Mouse (Mus musculus) large intestine, adult 2 months (tissue): ENCODE data around the gene Dnajc13. TPM values are rescaled to one million over a fixed set of nuclear protein-coding genes. Genes with fewer than 3 reads are reported as not detected.

Experiments
- DNase-seq: peaks from one replicate; pipeline ENCODE4 v3.0.0-alpha.2; 2012; ENCODE audit warnings: low read depth, low spot score
- WGBS: fragments of 180-500 bp; shearing (Covaris S2); methylation state at CpG from one replicate; pipeline ENCODE4 v1.1.7; 2018; 5-methylcytosine and 5-hydroxymethylcytosine counted together
- polyA plus RNA-seq: library from polyadenylated mRNA; depleted of rRNA; stranded (reverse); fragments of >200 nt; gene quantifications from 2 replicates; pipeline ENCODE4 v1.2.3, GENCODE M21; 2012; rRNA removed

The Dnajc13 gene
- polyA plus RNA-seq, 1 experiment: 41.8 TPM

GRCm38 (mm10) chr9:104144314-104144996 lies 118.3 kb downstream of the Dnajc13 start:
- DNase-seq: no peak
- WGBS: 84% methylated on average over 8 of the region's 8 CpGs

GRCm38 (mm10) chr9:104142805-104143204 lies 119.9 kb downstream of the Dnajc13 start:
- no peak for DNase-seq
- 56% methylated on average over 14 of the region's 14 CpGs for WGBS

GRCm38 (mm10) chr9:104140351-104140750 lies 122.4 kb downstream of the Dnajc13 start:
- 74% methylated on average over 6 of the region's 6 CpGs for WGBS
- no peak for DNase-seq

- no peak for DNase-seq
- WGBS: 74% methylated on average over 9 of the region's 9 CpGs
Observed at GRCm38 (mm10) chr9:104130141-104130755, 132.5 kb downstream of the Dnajc13 start.

- 80% methylated on average over 2 of the region's 2 CpGs for WGBS
- DNase-seq: no peak
Observed at GRCm38 (mm10) chr9:104128110-104128509, 134.6 kb downstream of the Dnajc13 start.

- 84% methylated on average over 3 of the region's 3 CpGs for WGBS
- no peak for DNase-seq
Observed at GRCm38 (mm10) chr9:104126833-104127232, 135.9 kb downstream of the Dnajc13 start, which contains the start of gene Ackr4. Gene Ackr4, minus strand, starts transcription at chr9:104126933.

- DNase-seq: no peak
- WGBS: 62% methylated on average over 5 of the region's 5 CpGs
Observed at GRCm38 (mm10) chr9:104123622-104124021, 139.1 kb downstream of the Dnajc13 start.

- WGBS: 79% methylated on average over 5 of the region's 5 CpGs
- DNase-seq: no peak
Observed at GRCm38 (mm10) chr9:104123101-104123500, 139.6 kb downstream of the Dnajc13 start.

- no peak for DNase-seq
- WGBS: 94% methylated on average over 5 of the region's 5 CpGs
Observed at GRCm38 (mm10) chr9:104109151-104109550, 153.6 kb downstream of the Dnajc13 start.

GRCm38 (mm10) chr9:104108571-104109143 lies 154.1 kb downstream of the Dnajc13 start:
- DNase-seq: no peak
- 79% methylated on average over 2 of the region's 2 CpGs for WGBS

GRCm38 (mm10) chr9:104107482-104107881 lies 155.2 kb downstream of the Dnajc13 start:
- 52% methylated on average over 6 of the region's 6 CpGs for WGBS
- DNase-seq: no peak

- WGBS: 73% methylated on average over 9 of the region's 9 CpGs
- DNase-seq: no peak
Observed at GRCm38 (mm10) chr9:104106930-104107329, 155.8 kb downstream of the Dnajc13 start.

- WGBS: 91% methylated on average over 2 of the region's 2 CpGs
- DNase-seq: no peak
Observed at GRCm38 (mm10) chr9:104104986-104105385, 157.7 kb downstream of the Dnajc13 start.

GRCm38 (mm10) chr9:104102901-104103300 lies 159.8 kb downstream of the Dnajc13 start:
- 69% methylated on average over 2 of the region's 2 CpGs for WGBS

GRCm38 (mm10) chr9:104102301-104102700 lies 160.4 kb downstream of the Dnajc13 start:
- DNase-seq: no peak
- 51% methylated on average over 6 of the region's 6 CpGs for WGBS

More at GRCm38 (mm10) chr9:104102901-104103300, 159.8 kb downstream of the Dnajc13 start:
- no peak for DNase-seq

GRCm38 (mm10) chr9:104101458-104101857 lies 161.3 kb downstream of the Dnajc13 start:
- no peak for DNase-seq
- 69% methylated on average over 3 of the region's 3 CpGs for WGBS

Other genes with a start within 250 kb of the Dnajc13 start
- not detected in 2 replicates for gene Gm28305, start 222.3 kb downstream of the Dnajc13 start, polyA plus RNA-seq
- 19.6 and 21.5 TPM in 2 replicates for gene Uba5, start 199.8 kb downstream of the Dnajc13 start, polyA plus RNA-seq
- gene Acad11, start 199.6 kb downstream of the Dnajc13 start, polyA plus RNA-seq: 20.9 and 43.6 TPM in 2 replicates
- gene Ackr4, start 136.0 kb downstream of the Dnajc13 start, polyA plus RNA-seq: 8.1 and 10.3 TPM in 2 replicates
- gene Acpp, start 74.8 kb upstream of the Dnajc13 start, polyA plus RNA-seq: 5.5 and 9.0 TPM in 2 replicates